Mouse (Mus musculus) embryonic stem cell, embryonic (primary cell): ENCODE data around the gene Marc1.

ENCODE experiments used
- CTCF ChIA-PET, 4 experiments: fragments of 300-600 bp in 2 of 4; fragments of 350-600 bp in 2 of 4; sonication (Branson Sonifier 250); formaldehyde crosslinking; loops; one replicate each; lab custom pipeline; 2022; ENCODE audit warnings: inconsistent platforms in 2 of 4; lab: Charles Lee
- POLR2A ChIA-PET, 4 experiments: fragments of 300-600 bp in 2 of 4; fragments of 350-600 bp in 2 of 4; sonication (Branson Sonifier 250); formaldehyde crosslinking; loops; one replicate each; lab custom pipeline; 2022; ENCODE audit warnings: antibody characterized with exemption in 4 of 4, inconsistent platforms in 1 of 4; lab: Charles Lee

The Marc1 gene

GRCm38 (mm10) chr1:184737876-184738479, 73.1 kb downstream of the Marc1 start:
- ChIA-PET CTCF (interaction anchor here (0.5 to 2.3 kb wide), 17 partner anchors 13 to 1392 kb away, joined by 3 to 13 read pairs (median 3); no protein-coding TSS in a partner anchor), POLR2A (interaction anchor here in 3 of 4 experiments (0.6 to 0.7 kb wide), 3 partner anchors 34 to 1358 kb away, joined by 3 read pairs; no protein-coding TSS in a partner anchor)

GRCm38 (mm10) chr1:184737228-184737627, 73.9 kb downstream of the Marc1 start:
- CTCF ChIA-PET = interaction anchor here (0.5 to 2.3 kb wide), 13 partner anchors 13 to 1392 kb away, joined by 3 to 13 read pairs (median 3); no protein-coding TSS in a partner anchor

More at GRCm38 (mm10) chr1:184737228-184737627, 73.9 kb downstream of the Marc1 start:
- POLR2A ChIA-PET = interaction anchor here in 2 of 4 experiments (0.6 to 0.7 kb wide), 2 partner anchors 34 to 1357 kb away, joined by 3 read pairs; no protein-coding TSS in a partner anchor
